8 mouse cellular contexts compared by ENCODE assay signal in genomic region chr11:87816707-87817442, GRCm38 (mm10). TPM values are rescaled to one million over a fixed set of nuclear protein-coding genes. Genes with fewer than 3 reads are reported as not detected.
DNase-seq lines count a peak whose midpoint lies in the region; ATAC-seq and TF ChIP-seq lines count a peak whose summit lies in the region.

No protein-coding gene starts in this region.

- DNase-seq in spleen, adult 2 months (ENCODE audit: low read depth in 1 of 2, low spot score in 2 of 2): peak in 1 of 2 experiments; percentile 23
- no peak for DNase-seq in spleen, adult 12 weeks (ENCODE audit: low spot score)
- DNase-seq in cerebellum, adult 2 months: peak; percentile 80 to 83
- peak; percentile 88 for DNase-seq in midbrain, postnatal 0 days (ENCODE audit: low spot score)
- peak; percentile 52 for DNase-seq in thymus, postnatal 14 days

- H3K36me3 ChIP-seq in spleen, adult 2 months (ENCODE audit: control insufficient read depth, insufficient read depth, low read length): no peaks in the 10 kb centered on the region
- H3K36me3 ChIP-seq in forebrain, embryonic 16.5 days (ENCODE audit: control insufficient read depth, insufficient read depth): no peaks in the 10 kb centered on the region
- H3K36me3 ChIP-seq in intestine, embryonic 15.5 days: no peaks in the 10 kb centered on the region
- no peaks in the 10 kb centered on the region for H3K36me3 ChIP-seq in limb, embryonic 13.5 days
- H3K36me3 ChIP-seq in midbrain, postnatal 0 days (ENCODE audit: insufficient read depth, low read length): no peaks in the 10 kb centered on the region

- no peaks in the 10 kb centered on the region for H3K4me1 ChIP-seq in spleen, adult 2 months (ENCODE audit: control insufficient read depth, insufficient read depth, insufficient read length)
- peaks cover 14% of the 10 kb centered on the region; the same call in 1 of the 2 replicates for H3K4me1 ChIP-seq in cerebellum, adult 2 months (ENCODE audit: control insufficient read depth, insufficient read depth, low read length)
- peaks cover 10% of the 10 kb centered on the region for H3K4me1 ChIP-seq in forebrain, embryonic 16.5 days (replicated peaks; ENCODE audit: control insufficient read depth, insufficient read depth, low read length)
- 0 out of 2 replicates have a peak, but pooled peaks cover 5% of the 10 kb centered on the region for H3K4me1 ChIP-seq in intestine, embryonic 15.5 days (replicated peaks)
- H3K4me1 ChIP-seq in limb, embryonic 13.5 days: peaks cover 5% of the 10 kb centered on the region
- peaks cover 4% of the 10 kb centered on the region for H3K4me1 ChIP-seq in midbrain, postnatal 0 days (ENCODE audit: insufficient read depth, low read length)

- no peak for TF ChIP-seq POLR2A in spleen, adult 2 months (IDR thresholded peaks at IDR 0.05; ENCODE audit: low read depth, low read length)
- no peak for TF ChIP-seq POLR2A in cerebellum, adult 2 months (IDR thresholded peaks at IDR 0.05; ENCODE audit: borderline replicate concordance, insufficient read depth, low read length)

- peak overlapping the region; percentile 81 for H3K4me2 ChIP-seq in forebrain, embryonic 16.5 days (ENCODE audit: low read length)
- H3K4me2 ChIP-seq in intestine, embryonic 15.5 days (replicated peaks): peak overlapping the region; percentile 81
- H3K4me2 ChIP-seq in limb, embryonic 13.5 days (replicated peaks): peak overlapping the region; percentile 65
- peak overlapping the region; percentile 62 for H3K4me2 ChIP-seq in midbrain, postnatal 0 days (ENCODE audit: low read depth, low read length, poor library complexity, severe bottlenecking)

- peak overlapping the region; percentile 61 for H3K9ac ChIP-seq in forebrain, embryonic 16.5 days (replicated peaks; ENCODE audit: low read depth, low read length)
- peak overlapping the region; percentile 37 for H3K9ac ChIP-seq in intestine, embryonic 15.5 days
- H3K9ac ChIP-seq in limb, embryonic 13.5 days: 0 out of 2 replicates have a peak overlapping the region, but pooled peaks have one; percentile 46
- peak overlapping the region; percentile 55 for H3K9ac ChIP-seq in midbrain, postnatal 0 days (replicated peaks; ENCODE audit: low read length, poor library complexity, severe bottlenecking)

- H3K4me3 ChIP-seq in spleen, adult 2 months (ENCODE audit: extremely low read depth, insufficient read depth, insufficient read length): peak overlapping the region; percentile 38; the same call in 1 of the 2 replicates
- H3K4me3 ChIP-seq in cerebellum, adult 2 months (replicated peaks; ENCODE audit: insufficient read depth, low read depth, low read length): peak overlapping the region; percentile 65
- peak overlapping the region; percentile 48 for H3K4me3 ChIP-seq in forebrain, embryonic 16.5 days (replicated peaks; ENCODE audit: low read length)
- peak overlapping the region; percentile 41 for H3K4me3 ChIP-seq in intestine, embryonic 15.5 days (replicated peaks)
- peak overlapping the region; percentile 38 for H3K4me3 ChIP-seq in limb, embryonic 13.5 days
- H3K4me3 ChIP-seq in midbrain, postnatal 0 days (ENCODE audit: low read depth, low read length): peak overlapping the region; percentile 36

- no peak overlapping the region for H3K27ac ChIP-seq in spleen, adult 2 months (ENCODE audit: insufficient read depth, low read length)
- peak overlapping the region; percentile 49 for H3K27ac ChIP-seq in cerebellum, adult 2 months (ENCODE audit: insufficient read depth, low read length)
- no peak overlapping the region for H3K27ac ChIP-seq in forebrain, embryonic 16.5 days (ENCODE audit: low read length)
- no peak overlapping the region for H3K27ac ChIP-seq in intestine, embryonic 15.5 days
- no peak overlapping the region for H3K27ac ChIP-seq in limb, embryonic 13.5 days
- H3K27ac ChIP-seq in midbrain, postnatal 0 days (ENCODE audit: low read depth, low read length): peak overlapping the region; percentile 47

- ATAC-seq in forebrain, embryonic 16.5 days: peak; percentile 90
- ATAC-seq in intestine, embryonic 15.5 days: peak; percentile 43; the same call in 1 of the 2 replicates
- ATAC-seq in limb, embryonic 13.5 days (ENCODE audit: low FRiP score, low read depth): 0 out of 2 replicates have a peak, but pooled peaks have one; percentile 32
- peak; percentile 88 for ATAC-seq in midbrain, postnatal 0 days (ENCODE audit: low FRiP score)

- no peaks in the 10 kb centered on the region for H3K9me3 ChIP-seq in forebrain, embryonic 16.5 days (ENCODE audit: control insufficient read depth, low read length)
- H3K9me3 ChIP-seq in intestine, embryonic 15.5 days: no peaks in the 10 kb centered on the region
- H3K9me3 ChIP-seq in limb, embryonic 13.5 days: no peaks in the 10 kb centered on the region
- H3K9me3 ChIP-seq in midbrain, postnatal 0 days (ENCODE audit: low read length): no peaks in the 10 kb centered on the region

- TF ChIP-seq CTCF in spleen, adult 2 months (IDR thresholded peaks at IDR 0.05; ENCODE audit: extremely low read depth, insufficient read depth, insufficient read length, insufficient replicate concordance): peak; percentile 79
- peak; percentile 88 for TF ChIP-seq CTCF in cerebellum, adult 2 months (IDR thresholded peaks at IDR 0.05; ENCODE audit: borderline replicate concordance, insufficient read depth, low read depth, low read length)
- TF ChIP-seq CTCF in midbrain, postnatal 0 days (IDR thresholded peaks at IDR 0.05): peak; percentile 86

- 8% methylated on average over 31 of the region's 31 CpGs for WGBS in spleen, adult 2 months
- WGBS in cerebellum, adult 2 months: 1% methylated on average over 31 of the region's 31 CpGs
- 3% methylated on average over 31 of the region's 31 CpGs for WGBS in forebrain, embryonic 16.5 days
- 3% methylated on average over 31 of the region's 31 CpGs for WGBS in intestine, embryonic 15.5 days
- 4% methylated on average over 31 of the region's 31 CpGs for WGBS in limb, embryonic 13.5 days
- under 1% methylated on average over 31 of the region's 31 CpGs for WGBS in midbrain, postnatal 0 days

- H3K27me3 ChIP-seq in spleen, adult 2 months (ENCODE audit: control insufficient read depth, insufficient read depth, low read length): no peaks in the 10 kb centered on the region
- H3K27me3 ChIP-seq in cerebellum, adult 2 months (ENCODE audit: control insufficient read depth, insufficient read depth, low read length): no peaks in the 10 kb centered on the region
- no peaks in the 10 kb centered on the region for H3K27me3 ChIP-seq in forebrain, embryonic 16.5 days (replicated peaks; ENCODE audit: control insufficient read depth, insufficient read depth, low read length)
- peaks cover 9% of the 10 kb centered on the region; the same call in 1 of the 2 replicates for H3K27me3 ChIP-seq in intestine, embryonic 15.5 days (replicated peaks)
- peaks cover 17% of the 10 kb centered on the region for H3K27me3 ChIP-seq in limb, embryonic 13.5 days
- no peaks in the 10 kb centered on the region for H3K27me3 ChIP-seq in midbrain, postnatal 0 days (ENCODE audit: insufficient read depth, low read length)

RNA-seq across cellular contexts. Expression of gene Lpo, which starts 11.2 kb away (rescaled TPM):
- polyA plus RNA-seq in spleen, adult 2 months (2012; rRNA removed): 0.02 and 0.09 TPM in 2 replicates
- 4.5 and 6.5 TPM in 2 replicates for polyA plus RNA-seq in cerebellum, adult 2 months (2012; rRNA removed)
- 0.42 and 0.48 TPM in 2 replicates for polyA plus RNA-seq in forebrain, embryonic 16.5 days (2015; fragmentation: Nextera tagmentation; extraction: Ambion mirVana)
- 0.05 TPM in 1 of 2 replicates, not detected in the other for polyA plus RNA-seq in intestine, embryonic 15.5 days (2015; fragmentation: Nextera tagmentation; extraction: Ambion mirVana)
- polyA plus RNA-seq in limb, embryonic 13.5 days (2015; fragmentation: Nextera tagmentation; extraction: Ambion mirVana): 0.06 TPM in 2 replicates
- total RNA-seq in midbrain, postnatal 0 days (2014; rRNA removed): 1.5 and 2.5 TPM in 2 replicates
- polyA plus RNA-seq in midbrain, postnatal 0 days (2015; fragmentation: Nextera tagmentation; extraction: Ambion mirVana): 3.8 and 4.0 TPM in 2 replicates

RNA-seq across cellular contexts. Expression of gene Mpo, which starts 23.5 kb away (rescaled TPM):
- polyA plus RNA-seq in spleen, adult 2 months (2012; rRNA removed): 21.9 and 28.7 TPM in 2 replicates
- 0.08 and 0.11 TPM in 2 replicates for polyA plus RNA-seq in cerebellum, adult 2 months (2012; rRNA removed)
- polyA plus RNA-seq in forebrain, embryonic 16.5 days (2015; fragmentation: Nextera tagmentation; extraction: Ambion mirVana): 0.29 and 0.80 TPM in 2 replicates
- 2.9 and 5.9 TPM in 2 replicates for polyA plus RNA-seq in intestine, embryonic 15.5 days (2015; fragmentation: Nextera tagmentation; extraction: Ambion mirVana)
- polyA plus RNA-seq in limb, embryonic 13.5 days (2015; fragmentation: Nextera tagmentation; extraction: Ambion mirVana): 1.0 and 2.1 TPM in 2 replicates
- 0.19 TPM in 1 of 2 replicates, not detected in the other for total RNA-seq in midbrain, postnatal 0 days (2014; rRNA removed)
- 0.20 TPM in 1 of 2 replicates, not detected in the other for polyA plus RNA-seq in midbrain, postnatal 0 days (2015; fragmentation: Nextera tagmentation; extraction: Ambion mirVana)

RNA-seq across cellular contexts. Expression of gene Mks1, which starts 36.1 kb away (rescaled TPM):
- 12.6 and 13.3 TPM in 2 replicates for polyA plus RNA-seq in spleen, adult 2 months (2012; rRNA removed)
- 11.7 and 11.8 TPM in 2 replicates for polyA plus RNA-seq in cerebellum, adult 2 months (2012; rRNA removed)
- 9.7 and 12.6 TPM in 2 replicates for polyA plus RNA-seq in forebrain, embryonic 16.5 days (2015; fragmentation: Nextera tagmentation; extraction: Ambion mirVana)
- polyA plus RNA-seq in intestine, embryonic 15.5 days (2015; fragmentation: Nextera tagmentation; extraction: Ambion mirVana): 10.2 and 10.5 TPM in 2 replicates
- 19.2 and 21.3 TPM in 2 replicates for polyA plus RNA-seq in limb, embryonic 13.5 days (2015; fragmentation: Nextera tagmentation; extraction: Ambion mirVana)
- 9.1 and 16.0 TPM in 2 replicates for total RNA-seq in midbrain, postnatal 0 days (2014; rRNA removed)
- polyA plus RNA-seq in midbrain, postnatal 0 days (2015; fragmentation: Nextera tagmentation; extraction: Ambion mirVana): 8.5 and 10.5 TPM in 2 replicates

RNA-seq across cellular contexts. Expression of gene Tspoap1, which starts 56.5 kb away (rescaled TPM):
- polyA plus RNA-seq in spleen, adult 2 months (2012; rRNA removed): 6.1 and 6.2 TPM in 2 replicates
- 198 TPM in 2 replicates for polyA plus RNA-seq in cerebellum, adult 2 months (2012; rRNA removed)
- 26.4 and 47.4 TPM in 2 replicates for polyA plus RNA-seq in forebrain, embryonic 16.5 days (2015; fragmentation: Nextera tagmentation; extraction: Ambion mirVana)
- polyA plus RNA-seq in intestine, embryonic 15.5 days (2015; fragmentation: Nextera tagmentation; extraction: Ambion mirVana): 0.96 and 1.5 TPM in 2 replicates
- 2.3 and 2.7 TPM in 2 replicates for polyA plus RNA-seq in limb, embryonic 13.5 days (2015; fragmentation: Nextera tagmentation; extraction: Ambion mirVana)
- total RNA-seq in midbrain, postnatal 0 days (2014; rRNA removed): 206 and 215 TPM in 2 replicates
- polyA plus RNA-seq in midbrain, postnatal 0 days (2015; fragmentation: Nextera tagmentation; extraction: Ambion mirVana): 47.3 and 57.8 TPM in 2 replicates

RNA-seq across cellular contexts. Expression of gene Epx, which starts 58.5 kb away (rescaled TPM):
- 2.5 and 12.7 TPM in 2 replicates for polyA plus RNA-seq in spleen, adult 2 months (2012; rRNA removed)
- 1.4 and 3.0 TPM in 2 replicates for polyA plus RNA-seq in cerebellum, adult 2 months (2012; rRNA removed)
- polyA plus RNA-seq in forebrain, embryonic 16.5 days (2015; fragmentation: Nextera tagmentation; extraction: Ambion mirVana): 0.24 TPM in 1 of 2 replicates, not detected in the other
- 0.14 and 0.16 TPM in 2 replicates for polyA plus RNA-seq in intestine, embryonic 15.5 days (2015; fragmentation: Nextera tagmentation; extraction: Ambion mirVana)
- polyA plus RNA-seq in limb, embryonic 13.5 days (2015; fragmentation: Nextera tagmentation; extraction: Ambion mirVana): 0.67 and 0.89 TPM in 2 replicates
- 0.94 and 1.4 TPM in 2 replicates for total RNA-seq in midbrain, postnatal 0 days (2014; rRNA removed)
- polyA plus RNA-seq in midbrain, postnatal 0 days (2015; fragmentation: Nextera tagmentation; extraction: Ambion mirVana): 1.2 and 1.7 TPM in 2 replicates

Comparison
In these comparisons a context has a peak if more than half of its experiments do, and no peak if none do; other contexts are left out.
1. H3K27ac ChIP-seq: peak in cerebellum, adult 2 months (single experiment) and midbrain, postnatal 0 days (single experiment); none in spleen, adult 2 months (single experiment), forebrain, embryonic 16.5 days (single experiment), intestine, embryonic 15.5 days (single experiment) and limb, embryonic 13.5 days (single experiment).
2. ATAC-seq: peak in every context shown above with its lines; median percentile 90 in forebrain, embryonic 16.5 days; 88 in midbrain, postnatal 0 days; 43 in intestine, embryonic 15.5 days; 32 in limb, embryonic 13.5 days.
3. Peak in every context shown above with its lines, with median percentiles within 50 percentile points of each other: H3K4me3 ChIP-seq, CTCF ChIP-seq, H3K4me2 ChIP-seq and H3K9ac ChIP-seq.